Mouse (Mus musculus): ENCODE measurements around the gene Atrnl1.

The Atrnl1 gene

GRCm38 (mm10) chr19:57610058-57610475, 767 bp upstream of the Atrnl1 start:
- peak; percentile 30 for DNase-seq (ENCODE audit: low spot score)

- peak; percentile 21 for DNase-seq (ENCODE audit: low spot score)
Measured at GRCm38 (mm10) chr19:57611291-57612178, 701 bp downstream of the Atrnl1 start.

GRCm38 (mm10) chr19:57612179-57612472, 1.3 kb downstream of the Atrnl1 start:
- no peak for DNase-seq (ENCODE audit: low spot score)

- DNase-seq (ENCODE audit: low spot score) = no peak
Measured at GRCm38 (mm10) chr19:57615972-57616621, 5.3 kb downstream of the Atrnl1 start.

GRCm38 (mm10) chr19:57619088-57619487, 8.3 kb downstream of the Atrnl1 start:
- no peak for DNase-seq (ENCODE audit: low spot score)

GRCm38 (mm10) chr19:57621814-57622213, 11.0 kb downstream of the Atrnl1 start:
- no peak for DNase-seq (ENCODE audit: low spot score)

GRCm38 (mm10) chr19:57625738-57626137, 14.9 kb downstream of the Atrnl1 start:
- no peak for DNase-seq (ENCODE audit: low spot score)

GRCm38 (mm10) chr19:57627251-57627650, 16.4 kb downstream of the Atrnl1 start:
- DNase-seq (ENCODE audit: low spot score) = no peak

- DNase-seq (ENCODE audit: low spot score) = no peak
Measured at GRCm38 (mm10) chr19:57642536-57642935, 31.7 kb downstream of the Atrnl1 start.

- peak; percentile 49 for DNase-seq (ENCODE audit: low spot score)
Measured at GRCm38 (mm10) chr19:57642980-57643379, 32.1 kb downstream of the Atrnl1 start.

- DNase-seq (ENCODE audit: low spot score) = no peak
Measured at GRCm38 (mm10) chr19:57648202-57648943, 37.5 kb downstream of the Atrnl1 start.

GRCm38 (mm10) chr19:57648944-57649271, 38.1 kb downstream of the Atrnl1 start:
- no peak for DNase-seq (ENCODE audit: low spot score)

GRCm38 (mm10) chr19:57655083-57655482, 44.2 kb downstream of the Atrnl1 start:
- DNase-seq (ENCODE audit: low spot score) = peak; percentile 12

GRCm38 (mm10) chr19:57655491-57655890, 44.7 kb downstream of the Atrnl1 start:
- no peak for DNase-seq (ENCODE audit: low spot score)

- DNase-seq (ENCODE audit: low spot score) = no peak
Measured at GRCm38 (mm10) chr19:57657426-57658087, 46.7 kb downstream of the Atrnl1 start.

- no peak for DNase-seq (ENCODE audit: low spot score)
Measured at GRCm38 (mm10) chr19:57658111-57659091, 47.6 kb downstream of the Atrnl1 start.

GRCm38 (mm10) chr19:57667011-57667410, 56.2 kb downstream of the Atrnl1 start:
- no peak for DNase-seq (ENCODE audit: low spot score)

GRCm38 (mm10) chr19:57667946-57668345, 57.1 kb downstream of the Atrnl1 start:
- DNase-seq (ENCODE audit: low spot score) = no peak

- no peak for DNase-seq (ENCODE audit: low spot score)
Measured at GRCm38 (mm10) chr19:57679455-57679854, 68.6 kb downstream of the Atrnl1 start.

GRCm38 (mm10) chr19:57686596-57686995, 75.8 kb downstream of the Atrnl1 start:
- no peak for DNase-seq (ENCODE audit: low spot score)

- DNase-seq (ENCODE audit: low spot score) = peak; percentile 3
Measured at GRCm38 (mm10) chr19:57692566-57692965, 81.7 kb downstream of the Atrnl1 start.
